Mouse (Mus musculus): ENCODE data around the gene Ndrg2. TPM values are rescaled to one million over a fixed set of nuclear protein-coding genes. Genes with fewer than 3 reads are reported as not detected.

Gene Ndrg2
- polyA plus RNA-seq, 1 experiment from 2014 or later = 169 TPM

- peak; percentile 75 for ATAC-seq
- H3K4me1 ChIP-seq (replicated peaks; ENCODE audit: control insufficient read depth, insufficient read depth, low read length) = no peaks in the 10 kb centered on the region
- H3K36me3 ChIP-seq (ENCODE audit: control insufficient read depth, insufficient read depth) = no peaks in the 10 kb centered on the region
- no peaks in the 10 kb centered on the region for H3K27me3 ChIP-seq (replicated peaks; ENCODE audit: control insufficient read depth, insufficient read depth, low read length)
- no peak overlapping the region for H3K27ac ChIP-seq (ENCODE audit: low read length)
- no peak overlapping the region for H3K4me3 ChIP-seq (replicated peaks; ENCODE audit: low read length)
- H3K4me2 ChIP-seq (ENCODE audit: low read length) = no peak overlapping the region
- no peak overlapping the region for H3K9ac ChIP-seq (replicated peaks; ENCODE audit: low read depth, low read length)
- 62% methylated on average over 9 of the region's 9 CpGs for WGBS
- H3K9me3 ChIP-seq (ENCODE audit: control insufficient read depth, low read length) = no peaks in the 10 kb centered on the region
These were observed 10.9 kb downstream of the Ndrg2 start for GRCm38 (mm10) chr14:51902806-51903710.

GRCm38 (mm10) chr14:51899351-51899750 is 14.6 kb downstream of the Ndrg2 start:
- 97% methylated on average over 1 of the region's 1 CpGs for WGBS
- Histone ChIP-seq H3K27ac (ENCODE audit: low read length) (no peak overlapping the region), H3K27me3 (replicated peaks; ENCODE audit: control insufficient read depth, insufficient read depth, low read length) (no peaks in the 10 kb centered on the region), H3K4me3 (replicated peaks; ENCODE audit: low read length) (no peak overlapping the region), H3K9ac (replicated peaks; ENCODE audit: low read depth, low read length) (no peak overlapping the region), H3K9me3 (ENCODE audit: control insufficient read depth, low read length) (no peaks in the 10 kb centered on the region), H3K4me1 (replicated peaks; ENCODE audit: control insufficient read depth, insufficient read depth, low read length) (no peaks in the 10 kb centered on the region), H3K36me3 (ENCODE audit: control insufficient read depth, insufficient read depth) (no peaks in the 10 kb centered on the region), H3K4me2 (ENCODE audit: low read length) (no peak overlapping the region)
- ATAC-seq = no peak

- 59% methylated on average over 8 of the region's 8 CpGs for WGBS
- no peak overlapping the region for H3K4me3 ChIP-seq (replicated peaks; ENCODE audit: low read length)
- no peaks in the 10 kb centered on the region for H3K27me3 ChIP-seq (replicated peaks; ENCODE audit: control insufficient read depth, insufficient read depth, low read length)
- H3K27ac ChIP-seq (ENCODE audit: low read length) = no peak overlapping the region
- H3K9ac ChIP-seq (replicated peaks; ENCODE audit: low read depth, low read length) = no peak overlapping the region
- H3K4me2 ChIP-seq (ENCODE audit: low read length) = no peak overlapping the region
- H3K36me3 ChIP-seq (ENCODE audit: control insufficient read depth, insufficient read depth) = peaks cover 5% of the 10 kb centered on the region
- no peaks in the 10 kb centered on the region for H3K4me1 ChIP-seq (replicated peaks; ENCODE audit: control insufficient read depth, insufficient read depth, low read length)
- ATAC-seq = no peak
- no peaks in the 10 kb centered on the region for H3K9me3 ChIP-seq (ENCODE audit: control insufficient read depth, low read length)
These were observed 17.3 kb downstream of the Ndrg2 start for GRCm38 (mm10) chr14:51896539-51897170.

- Histone ChIP-seq H3K27ac (ENCODE audit: low read length) (no peak overlapping the region), H3K9ac (replicated peaks; ENCODE audit: low read depth, low read length) (no peak overlapping the region), H3K4me2 (ENCODE audit: low read length) (no peak overlapping the region), H3K36me3 (ENCODE audit: control insufficient read depth, insufficient read depth) (peaks cover 10% of the 10 kb centered on the region), H3K9me3 (ENCODE audit: control insufficient read depth, low read length) (no peaks in the 10 kb centered on the region), H3K4me1 (replicated peaks; ENCODE audit: control insufficient read depth, insufficient read depth, low read length) (no peaks in the 10 kb centered on the region), H3K27me3 (replicated peaks; ENCODE audit: control insufficient read depth, insufficient read depth, low read length) (no peaks in the 10 kb centered on the region), H3K4me3 (replicated peaks; ENCODE audit: low read length) (no peak overlapping the region)
- 91% methylated on average over 6 of the region's 6 CpGs for WGBS
- no peak for ATAC-seq
These were observed 17.9 kb downstream of the Ndrg2 start for GRCm38 (mm10) chr14:51896019-51896418.

GRCm38 (mm10) chr14:51895071-51895470 is 18.9 kb downstream of the Ndrg2 start:
- Histone ChIP-seq H3K4me3 (replicated peaks; ENCODE audit: low read length) (no peak overlapping the region), H3K36me3 (ENCODE audit: control insufficient read depth, insufficient read depth) (peaks cover 14% of the 10 kb centered on the region), H3K9me3 (ENCODE audit: control insufficient read depth, low read length) (no peaks in the 10 kb centered on the region), H3K9ac (replicated peaks; ENCODE audit: low read depth, low read length) (no peak overlapping the region), H3K27ac (ENCODE audit: low read length) (no peak overlapping the region), H3K27me3 (replicated peaks; ENCODE audit: control insufficient read depth, insufficient read depth, low read length) (no peaks in the 10 kb centered on the region), H3K4me2 (ENCODE audit: low read length) (no peak overlapping the region), H3K4me1 (replicated peaks; ENCODE audit: control insufficient read depth, insufficient read depth, low read length) (no peaks in the 10 kb centered on the region)
- no peak for ATAC-seq
- WGBS = 83% methylated on average over 14 of the region's 14 CpGs

- Histone ChIP-seq H3K9ac (replicated peaks; ENCODE audit: low read depth, low read length) (no peak overlapping the region), H3K9me3 (ENCODE audit: control insufficient read depth, low read length) (no peaks in the 10 kb centered on the region), H3K27me3 (replicated peaks; ENCODE audit: control insufficient read depth, insufficient read depth, low read length) (no peaks in the 10 kb centered on the region), H3K4me3 (replicated peaks; ENCODE audit: low read length) (no peak overlapping the region), H3K27ac (ENCODE audit: low read length) (no peak overlapping the region), H3K36me3 (ENCODE audit: control insufficient read depth, insufficient read depth) (peaks cover 21% of the 10 kb centered on the region), H3K4me1 (replicated peaks; ENCODE audit: control insufficient read depth, insufficient read depth, low read length) (no peaks in the 10 kb centered on the region), H3K4me2 (ENCODE audit: low read length) (no peak overlapping the region)
- no peak for ATAC-seq
- WGBS = 64% methylated on average over 3 of the region's 3 CpGs
These were observed 20.1 kb downstream of the Ndrg2 start for GRCm38 (mm10) chr14:51893809-51894208.

GRCm38 (mm10) chr14:51893094-51893794 is 20.7 kb downstream of the Ndrg2 start:
- ATAC-seq = no peak
- WGBS = 35% methylated on average over 10 of the region's 10 CpGs
- H3K27ac ChIP-seq (ENCODE audit: low read length) = no peak overlapping the region
- H3K4me2 ChIP-seq (ENCODE audit: low read length) = no peak overlapping the region
- H3K27me3 ChIP-seq (replicated peaks; ENCODE audit: control insufficient read depth, insufficient read depth, low read length) = no peaks in the 10 kb centered on the region
- H3K4me3 ChIP-seq (replicated peaks; ENCODE audit: low read length) = no peak overlapping the region
- peaks cover 21% of the 10 kb centered on the region for H3K36me3 ChIP-seq (ENCODE audit: control insufficient read depth, insufficient read depth)
- H3K4me1 ChIP-seq (replicated peaks; ENCODE audit: control insufficient read depth, insufficient read depth, low read length) = no peaks in the 10 kb centered on the region
- H3K9ac ChIP-seq (replicated peaks; ENCODE audit: low read depth, low read length) = no peak overlapping the region
- H3K9me3 ChIP-seq (ENCODE audit: control insufficient read depth, low read length) = no peaks in the 10 kb centered on the region

GRCm38 (mm10) chr14:51892191-51892939 is 21.6 kb downstream of the Ndrg2 start, which contains the start of gene Slc39a2:
Slc39a2 (plus strand) TSS chr14:51892889.
- no peaks in the 10 kb centered on the region for H3K27me3 ChIP-seq (replicated peaks; ENCODE audit: control insufficient read depth, insufficient read depth, low read length)
- 94% methylated on average over 9 of the region's 9 CpGs for WGBS
- H3K9ac ChIP-seq (replicated peaks; ENCODE audit: low read depth, low read length) = no peak within 1 kb of the TSS
- no peak for ATAC-seq
- H3K4me2 ChIP-seq (ENCODE audit: low read length) = no peak within 1 kb of the TSS
- no peaks in the 10 kb centered on the region for H3K4me1 ChIP-seq (replicated peaks; ENCODE audit: control insufficient read depth, insufficient read depth, low read length)
- H3K36me3 ChIP-seq (ENCODE audit: control insufficient read depth, insufficient read depth) = peaks cover 23% of the 10 kb centered on the region
- H3K4me3 ChIP-seq (replicated peaks; ENCODE audit: low read length) = no peak within 1 kb of the TSS
- H3K27ac ChIP-seq (ENCODE audit: low read length) = no peak within 1 kb of the TSS
- no peaks in the 10 kb centered on the region for H3K9me3 ChIP-seq (ENCODE audit: control insufficient read depth, low read length)
